Mouse (Mus musculus): Measurements from ENCODE around the gene Rcor1. TPM values are rescaled to one million over a fixed set of nuclear protein-coding genes. Genes with fewer than 3 reads are reported as not detected.

The Rcor1 gene
- polyA plus RNA-seq, 1 experiment from 2014 or later, result 8.5 TPM

DNA sequence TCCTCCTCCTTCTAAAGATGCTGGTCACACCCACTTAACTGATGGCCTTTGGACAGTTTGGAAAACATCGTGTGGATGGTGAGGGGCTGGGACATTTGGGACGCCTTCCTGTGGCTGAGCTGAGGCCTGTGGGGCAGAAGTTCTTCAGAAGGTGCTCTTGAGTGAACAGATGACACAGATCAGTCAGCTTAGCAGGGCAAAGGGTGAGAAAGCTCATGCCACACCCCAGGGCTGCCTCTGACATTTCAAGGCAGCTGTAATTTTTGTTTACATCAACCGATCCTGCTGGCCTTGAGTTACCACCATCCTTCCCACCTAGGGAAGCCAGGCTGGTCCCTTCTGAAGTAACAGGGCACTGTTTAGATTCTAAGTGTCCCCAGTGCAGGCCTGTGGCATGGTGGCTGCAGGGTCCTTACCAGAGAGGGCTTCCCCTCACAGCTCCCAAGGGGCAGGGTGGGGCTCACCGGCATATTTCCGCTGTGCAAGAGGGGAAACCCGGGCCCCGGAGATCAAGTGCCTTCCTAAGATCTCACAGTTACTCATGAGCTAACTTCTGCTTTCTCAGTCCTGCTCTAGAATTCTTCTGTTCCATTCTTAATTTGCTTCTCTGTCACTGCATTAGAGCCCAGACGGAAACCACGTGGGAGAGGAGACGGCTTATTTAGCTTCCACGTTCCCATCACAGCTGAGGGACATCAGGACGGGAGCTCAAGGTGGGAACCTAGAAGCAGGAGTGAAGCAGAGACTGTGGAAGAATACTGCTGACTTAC, 120.7 kb downstream of the Rcor1 start:
- Histone ChIP-seq H3K36me3 (no peaks in the 10 kb centered on the region), H3K9ac (replicated peaks) (no peak overlapping the region), H3K27me3 (no peaks in the 10 kb centered on the region), H3K4me3 (no peak overlapping the region), H3K4me1 (peaks cover 28% of the 10 kb centered on the region), H3K9me3 (no peaks in the 10 kb centered on the region), H3K4me2 (replicated peaks) (no peak overlapping the region), H3K27ac (replicated peaks) (no peak overlapping the region)
- 81% methylated on average over 12 of the region's 12 CpGs for WGBS
- no peak for ATAC-seq (ENCODE audit: low FRiP score, low read depth)

DNA sequence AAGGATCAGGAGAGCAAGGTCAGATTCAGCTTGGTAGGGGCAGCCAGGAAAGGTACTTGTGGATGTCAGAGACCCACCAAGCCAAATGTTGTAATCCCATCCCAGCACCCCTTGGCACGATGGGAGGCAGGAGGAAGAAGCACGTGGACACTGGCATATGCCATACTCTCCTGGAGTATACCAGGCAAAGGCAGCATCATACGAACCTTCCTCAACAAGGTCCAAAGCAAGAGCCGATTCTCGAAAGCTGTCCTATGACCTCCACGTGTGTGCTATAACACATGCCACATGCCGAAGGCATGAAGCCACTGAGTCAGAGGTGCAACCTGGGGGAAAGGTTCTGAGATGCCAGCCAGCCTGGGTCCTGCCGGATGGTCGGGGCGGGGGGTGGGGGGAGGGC, 121.7 kb downstream of the Rcor1 start:
- no peaks in the 10 kb centered on the region for H3K27me3 ChIP-seq
- no peak overlapping the region for H3K27ac ChIP-seq (replicated peaks)
- no peak overlapping the region for H3K4me3 ChIP-seq
- peaks cover 38% of the 10 kb centered on the region for H3K4me1 ChIP-seq
- H3K4me2 ChIP-seq (replicated peaks), result no peak overlapping the region
- H3K36me3 ChIP-seq, result no peaks in the 10 kb centered on the region
- no peaks in the 10 kb centered on the region for H3K9me3 ChIP-seq
- ATAC-seq (ENCODE audit: low FRiP score, low read depth), result no peak
- 92% methylated on average over 10 of the region's 10 CpGs for WGBS
- H3K9ac ChIP-seq (replicated peaks), result no peak overlapping the region

DNA sequence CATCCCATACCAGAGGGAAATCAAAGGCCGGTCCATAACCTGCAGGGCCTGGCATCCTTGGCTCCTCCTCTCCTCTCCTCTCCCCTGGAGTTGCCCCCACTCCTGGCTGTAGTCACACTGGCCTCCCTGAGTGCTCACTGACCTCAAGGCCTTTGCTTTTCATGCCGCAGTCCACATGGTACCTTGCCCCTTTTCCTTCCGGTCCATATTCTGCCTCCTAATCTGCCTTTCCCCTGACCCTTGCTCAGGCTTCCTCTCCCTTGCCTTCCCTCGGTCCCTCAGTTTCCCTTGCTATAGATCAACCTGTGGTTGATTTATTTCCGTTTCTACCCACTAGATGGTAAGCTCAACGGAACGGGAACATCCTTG, 122.8 kb downstream of the Rcor1 start:
- Histone ChIP-seq H3K4me1 (peaks cover 39% of the 10 kb centered on the region), H3K4me2 (replicated peaks) (peak overlapping the region; percentile 44), H3K27me3 (no peaks in the 10 kb centered on the region), H3K36me3 (no peaks in the 10 kb centered on the region), H3K9ac (replicated peaks) (peak overlapping the region; percentile 39), H3K9me3 (no peaks in the 10 kb centered on the region), H3K27ac (replicated peaks) (peak overlapping the region; percentile 82), H3K4me3 (peak overlapping the region; percentile 10)
- 37% methylated on average over 7 of the region's 7 CpGs for WGBS
- no peak for ATAC-seq (ENCODE audit: low FRiP score, low read depth)

DNA sequence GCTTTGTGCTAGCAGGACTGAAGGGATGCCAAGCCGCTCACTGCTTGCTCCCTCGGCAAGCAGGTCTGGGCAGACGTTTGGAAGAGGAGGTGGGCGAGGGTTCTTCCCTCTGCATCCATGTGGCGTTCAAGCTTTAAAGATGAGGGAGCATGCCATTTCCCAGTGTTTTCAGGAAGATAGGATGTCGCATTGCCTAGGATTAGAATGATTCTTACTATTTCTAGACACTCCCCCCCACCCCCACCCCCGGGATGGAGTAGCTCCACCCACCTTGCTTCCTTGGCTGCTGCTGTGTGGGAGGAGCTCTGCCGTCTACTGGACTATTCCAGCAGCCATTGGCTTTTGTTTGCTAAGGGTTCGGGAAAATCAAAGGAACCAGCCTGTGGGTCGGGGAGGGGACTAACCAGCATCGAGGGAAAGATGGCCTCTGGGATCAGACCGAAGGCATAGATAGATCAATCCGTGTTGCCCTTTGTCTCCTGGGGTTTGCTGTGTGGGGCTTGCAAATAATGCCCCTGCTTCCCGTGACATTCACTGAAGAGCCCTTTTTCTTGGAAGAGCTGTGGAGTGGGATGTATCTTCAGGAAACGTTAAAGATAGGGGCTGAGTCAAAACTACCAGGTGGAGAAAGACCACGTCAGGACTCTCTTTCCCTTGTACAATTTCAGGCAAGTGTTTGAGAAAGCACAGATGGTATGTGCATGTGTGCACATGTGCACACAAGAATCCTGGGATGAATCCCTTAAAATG, 123.3 kb downstream of the Rcor1 start:
- peak overlapping the region; percentile 82 for H3K27ac ChIP-seq (replicated peaks)
- no peak for ATAC-seq (ENCODE audit: low FRiP score, low read depth)
- peak overlapping the region; percentile 44 for H3K4me2 ChIP-seq (replicated peaks)
- no peaks in the 10 kb centered on the region for H3K27me3 ChIP-seq
- peak overlapping the region; percentile 39 for H3K9ac ChIP-seq (replicated peaks)
- H3K36me3 ChIP-seq, result no peaks in the 10 kb centered on the region
- peak overlapping the region; percentile 10 for H3K4me3 ChIP-seq
- WGBS, result 9% methylated on average over 16 of the region's 16 CpGs
- H3K4me1 ChIP-seq, result peaks cover 40% of the 10 kb centered on the region
- H3K9me3 ChIP-seq, result no peaks in the 10 kb centered on the region

DNA sequence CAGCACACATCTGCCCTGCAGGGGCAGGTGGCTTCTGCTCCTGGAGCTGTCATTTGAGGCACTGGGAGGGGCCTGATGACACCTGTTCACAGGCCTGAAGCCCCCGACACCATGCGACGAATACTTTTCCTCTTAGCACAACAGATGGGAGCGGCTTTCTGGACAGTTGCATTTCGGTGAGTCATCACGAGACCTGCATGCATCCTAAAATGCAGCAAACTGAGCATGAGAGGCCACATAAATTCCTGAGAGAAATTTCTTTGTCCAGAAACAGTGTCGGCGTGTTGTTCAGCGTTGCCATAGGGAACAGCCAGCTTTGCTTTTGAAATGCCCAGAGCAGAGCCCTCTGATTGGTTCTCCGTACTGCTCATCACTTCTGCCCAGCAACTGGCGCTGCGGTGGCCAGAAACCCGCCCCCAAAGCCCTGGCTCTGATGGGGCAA, 125.2 kb downstream of the Rcor1 start:
- peak overlapping the region; percentile 34 for H3K4me3 ChIP-seq
- peak overlapping the region; percentile 57 for H3K4me2 ChIP-seq (replicated peaks)
- peak; percentile 85 for ATAC-seq (ENCODE audit: low FRiP score, low read depth)
- peak overlapping the region; percentile 50; the same call in 1 of the 2 replicates for H3K9ac ChIP-seq (replicated peaks)
- no peaks in the 10 kb centered on the region for H3K27me3 ChIP-seq
- no peaks in the 10 kb centered on the region for H3K36me3 ChIP-seq
- H3K27ac ChIP-seq (replicated peaks), result peak overlapping the region; percentile 88
- H3K4me1 ChIP-seq, result peaks cover 52% of the 10 kb centered on the region
- WGBS, result 2% methylated on average over 13 of the region's 13 CpGs
- H3K9me3 ChIP-seq, result no peaks in the 10 kb centered on the region

DNA sequence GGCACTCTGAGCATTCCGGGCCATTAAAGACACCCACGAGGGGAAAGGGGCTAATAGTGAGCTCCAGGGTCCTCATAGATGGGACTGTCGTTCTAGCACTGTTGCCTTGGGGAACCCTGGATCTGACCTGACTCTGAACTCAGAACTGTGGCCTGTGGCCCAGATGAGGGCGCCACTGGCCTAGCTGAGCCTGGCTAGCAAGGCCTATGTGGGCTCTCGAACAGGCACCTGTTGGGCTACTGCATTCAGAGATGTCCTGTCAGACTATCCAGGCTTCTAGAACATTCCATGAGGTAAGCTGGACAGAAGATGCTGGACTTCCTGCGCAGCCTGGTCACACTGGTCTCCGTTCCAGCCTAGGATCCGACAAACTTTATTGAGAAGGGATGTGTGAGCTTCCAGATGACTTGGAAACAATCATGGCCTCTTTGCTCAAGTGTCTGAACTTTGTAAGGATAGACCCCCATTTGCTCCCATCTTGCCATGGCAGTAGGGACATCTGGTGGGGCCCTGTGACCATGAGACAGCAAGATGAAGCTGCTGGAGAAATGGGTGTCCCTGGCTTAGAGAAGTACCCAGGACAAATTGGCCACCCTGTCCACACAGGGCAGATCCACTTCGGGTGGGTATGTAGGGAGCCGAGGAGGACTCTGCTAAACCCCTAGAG, 126.1 kb downstream of the Rcor1 start:
- peak; percentile 3; the same call in 1 of the 2 replicates for ATAC-seq (ENCODE audit: low FRiP score, low read depth)
- Histone ChIP-seq H3K27ac (replicated peaks) (peak overlapping the region; percentile 88), H3K9me3 (no peaks in the 10 kb centered on the region), H3K27me3 (no peaks in the 10 kb centered on the region), H3K4me2 (replicated peaks) (peak overlapping the region; percentile 86), H3K4me3 (peak overlapping the region; percentile 84; the same call in 1 of the 2 replicates), H3K36me3 (no peaks in the 10 kb centered on the region), H3K4me1 (peaks cover 61% of the 10 kb centered on the region), H3K9ac (replicated peaks) (peak overlapping the region; percentile 92; the same call in 1 of the 2 replicates)
- WGBS, result 72% methylated on average over 10 of the region's 10 CpGs

Other genes with a start within 250 kb of the Rcor1 start
- gene Mok, start 198.4 kb upstream of the Rcor1 start, polyA plus RNA-seq (2016; fragmentation: Nextera tagmentation; extraction: Ambion mirVana), result 11.1 and 13.2 TPM in 2 replicates
- gene Zfp839, start 189.1 kb upstream of the Rcor1 start, polyA plus RNA-seq (2016; fragmentation: Nextera tagmentation; extraction: Ambion mirVana), result 3.9 and 5.1 TPM in 2 replicates
- gene Cinp, start 150.2 kb upstream of the Rcor1 start, polyA plus RNA-seq (2016; fragmentation: Nextera tagmentation; extraction: Ambion mirVana), result 58.5 and 72.6 TPM in 2 replicates
- 7.5 and 8.4 TPM in 2 replicates for gene Tecpr2, start 150.1 kb upstream of the Rcor1 start, polyA plus RNA-seq (2016; fragmentation: Nextera tagmentation; extraction: Ambion mirVana)
- gene Ankrd9, start 60.3 kb upstream of the Rcor1 start, polyA plus RNA-seq (2016; fragmentation: Nextera tagmentation; extraction: Ambion mirVana), result 11.7 and 11.8 TPM in 2 replicates
- gene Traf3, start 127.0 kb downstream of the Rcor1 start, polyA plus RNA-seq (2016; fragmentation: Nextera tagmentation; extraction: Ambion mirVana), result 20.4 and 20.9 TPM in 2 replicates
- gene 4930595D18Rik, start 145.1 kb downstream of the Rcor1 start, polyA plus RNA-seq (2016; fragmentation: Nextera tagmentation; extraction: Ambion mirVana), result not detected in 2 replicates
- 0.45 and 0.80 TPM in 2 replicates for gene Amn, start 231.7 kb downstream of the Rcor1 start, polyA plus RNA-seq (2016; fragmentation: Nextera tagmentation; extraction: Ambion mirVana)